Mouse (Mus musculus): Measurements from ENCODE around the gene Myom1.

Gene Myom1

GRCm38 (mm10) chr17:71136384-71137333, 134.2 kb downstream of the Myom1 start:
- DNase-seq (ENCODE audit: low spot score in 2 of 2): no peak

GRCm38 (mm10) chr17:71137334-71137721, 134.9 kb downstream of the Myom1 start:
- no peak for DNase-seq (ENCODE audit: low spot score in 2 of 2)

- DNase-seq (ENCODE audit: low spot score in 2 of 2): no peak
Measured at GRCm38 (mm10) chr17:71142068-71142467, 139.6 kb downstream of the Myom1 start.

GRCm38 (mm10) chr17:71143155-71143554, 140.7 kb downstream of the Myom1 start:
- DNase-seq (ENCODE audit: low spot score in 2 of 2): no peak

- DNase-seq (ENCODE audit: low spot score in 2 of 2): no peak
Measured at GRCm38 (mm10) chr17:71144322-71145116, 142.1 kb downstream of the Myom1 start.

- DNase-seq (ENCODE audit: low spot score in 2 of 2): no peak
Measured at GRCm38 (mm10) chr17:71145248-71145961, 143.0 kb downstream of the Myom1 start.

GRCm38 (mm10) chr17:71153356-71153755, 150.9 kb downstream of the Myom1 start:
- no peak for DNase-seq (ENCODE audit: low spot score in 2 of 2)

- DNase-seq (ENCODE audit: low spot score in 2 of 2): no peak
Measured at GRCm38 (mm10) chr17:71155271-71155670, 152.8 kb downstream of the Myom1 start.

- DNase-seq (ENCODE audit: low spot score in 2 of 2): no peak
Measured at GRCm38 (mm10) chr17:71159152-71159567, 156.7 kb downstream of the Myom1 start.

GRCm38 (mm10) chr17:71159720-71160119, 157.3 kb downstream of the Myom1 start:
- DNase-seq (ENCODE audit: low spot score in 2 of 2): no peak

- no peak for DNase-seq (ENCODE audit: low spot score in 2 of 2)
Measured at GRCm38 (mm10) chr17:71160244-71160995, 158.0 kb downstream of the Myom1 start.

- peak; percentile 29 to 48 for DNase-seq (ENCODE audit: low spot score in 2 of 2)
Measured at GRCm38 (mm10) chr17:71164991-71165390, 162.6 kb downstream of the Myom1 start.

GRCm38 (mm10) chr17:71168205-71168815, 165.9 kb downstream of the Myom1 start:
- DNase-seq (ENCODE audit: low spot score in 2 of 2): no peak

GRCm38 (mm10) chr17:71168846-71169245, 166.4 kb downstream of the Myom1 start:
- peak; percentile 44 to 67 for DNase-seq (ENCODE audit: low spot score in 2 of 2)

GRCm38 (mm10) chr17:71169639-71170038, 167.2 kb downstream of the Myom1 start:
- DNase-seq (ENCODE audit: low spot score in 2 of 2): no peak

GRCm38 (mm10) chr17:71171161-71171560, 168.7 kb downstream of the Myom1 start:
- DNase-seq (ENCODE audit: low spot score in 2 of 2): no peak

All from right cerebral cortex, postnatal 36 days (tissue).